Mouse (Mus musculus) mammary gland, adult 2 months (tissue): ENCODE measurements around the gene Mipol1. TPM values are rescaled to one million over a fixed set of nuclear protein-coding genes. Genes with fewer than 3 reads are reported as not detected.

Experiments used
- polyA plus RNA-seq: library from polyadenylated mRNA; depleted of rRNA; stranded (reverse); fragments of >200 nt; gene quantifications from 2 replicates; pipeline ENCODE4 v1.2.3, GENCODE M21; 2012; ENCODE audit warnings: low replicate concordance; rRNA removed

Gene Mipol1
- 1.3 and 1.8 TPM in 2 replicates for polyA plus RNA-seq

DNA sequence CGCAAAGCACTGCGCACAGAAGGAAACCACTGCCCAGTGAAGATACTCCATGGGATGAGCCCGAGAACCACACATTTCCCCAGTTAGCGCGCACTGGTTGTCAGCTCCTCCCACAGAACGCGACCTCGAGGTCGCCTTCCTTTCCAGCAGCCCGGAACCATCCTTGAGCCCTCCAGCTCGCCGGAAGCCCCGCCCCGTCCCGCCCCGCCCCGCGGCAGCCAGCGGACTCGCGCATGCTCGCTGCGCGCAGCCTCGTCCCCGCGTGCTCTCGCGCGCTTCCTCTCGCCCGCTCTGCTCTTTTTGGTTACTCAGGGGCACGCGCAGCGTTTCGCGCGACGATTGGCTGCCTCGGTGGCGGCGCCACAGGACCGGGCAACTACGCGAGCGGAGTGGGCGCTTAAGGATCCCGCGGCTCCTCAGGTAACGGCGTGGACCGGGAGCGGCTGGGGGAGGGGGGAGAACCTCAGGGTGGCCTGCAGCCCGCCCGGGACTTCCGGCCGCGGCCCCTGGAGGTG lies at the start of gene Mipol1, which contains the start of gene Prps1l3:
Mipol1 (plus strand) TSS at position 236 of the 515 bp plus-strand sequence.
Prps1l3 (plus strand) TSS at position 221 of the 515 bp plus-strand sequence.

DNA sequence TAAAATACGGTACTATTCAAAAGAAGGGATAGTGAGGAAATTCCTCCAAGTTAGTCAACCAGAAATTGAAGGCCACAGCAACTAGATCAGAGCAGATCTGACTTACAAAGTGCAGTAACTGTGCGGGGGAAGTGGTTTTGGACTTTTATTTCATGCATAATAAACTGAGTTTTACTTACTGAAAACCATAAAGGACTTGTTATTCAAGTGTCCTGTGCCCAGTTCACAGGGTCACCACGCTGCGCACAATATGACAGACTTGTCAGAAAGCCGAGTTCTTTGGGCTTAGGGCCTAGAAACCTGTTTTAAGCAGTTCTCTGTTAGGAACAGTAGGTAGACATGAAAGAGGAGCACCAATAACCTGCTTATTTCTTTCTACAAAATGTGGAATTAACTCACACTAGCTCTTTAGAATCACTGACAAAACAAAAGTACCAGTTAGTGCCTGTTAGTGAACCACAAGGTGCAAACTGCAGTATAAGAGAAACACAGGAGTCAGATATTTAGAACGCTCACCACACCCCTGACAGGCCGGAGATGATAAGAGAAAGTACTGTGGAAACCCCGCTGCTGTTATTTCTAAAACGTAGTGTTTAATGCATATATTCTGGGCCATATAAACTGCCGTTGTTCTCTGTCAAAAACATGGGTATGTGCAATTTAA lies 32.7 kb upstream of the Mipol1 start, which contains the start of gene Slc25a21:
Slc25a21 (minus strand) TSS at position 110 of the 664 bp plus-strand sequence.

Other genes with a start within 250 kb of the Mipol1 start
- gene Slc25a21, start 33.0 kb upstream of the Mipol1 start, polyA plus RNA-seq = 0.05 TPM in 1 of 2 replicates, not detected in the other
- 11.2 and 16.1 TPM in 2 replicates for gene Prps1l3, start within 50 bp of the Mipol1 start, polyA plus RNA-seq